Mouse (Mus musculus) adrenal gland, postnatal 36 days (tissue): ENCODE data around the gene Tmeff2. TPM values are rescaled to one million over a fixed set of nuclear protein-coding genes. Genes with fewer than 3 reads are reported as not detected.

Source experiments
- DNase-seq, 2 experiments: peaks; one replicate each; pipeline ENCODE4 v3.0.0; 2021; ENCODE audit warnings: mixed read lengths in 1 of 2
- total RNA-seq, 2 experiments: library from RNA; stranded (reverse); gene quantifications; 2 replicates each; pipeline ENCODE4 v1.2.3; 2021

Tmeff2 gene
- total RNA-seq, 2 experiments from 2014 or later = 5.1 to 5.8 TPM

GRCm38 (mm10) chr1:50979358-50980081 lies 79.1 kb downstream of the Tmeff2 start:
- DNase-seq = no peak

GRCm38 (mm10) chr1:50980591-50980990 lies 80.1 kb downstream of the Tmeff2 start:
- no peak for DNase-seq

GRCm38 (mm10) chr1:50981151-50981828 lies 80.8 kb downstream of the Tmeff2 start:
- DNase-seq = no peak

- DNase-seq = no peak
Measured at GRCm38 (mm10) chr1:50990661-50991060, 90.2 kb downstream of the Tmeff2 start.

- DNase-seq = no peak
Measured at GRCm38 (mm10) chr1:50994505-50994904, 94.1 kb downstream of the Tmeff2 start.

GRCm38 (mm10) chr1:50999793-51000192 lies 99.3 kb downstream of the Tmeff2 start:
- DNase-seq = no peak

GRCm38 (mm10) chr1:51008344-51008743 lies 107.9 kb downstream of the Tmeff2 start:
- DNase-seq = no peak

- DNase-seq = no peak
Measured at GRCm38 (mm10) chr1:51040249-51040648, 139.8 kb downstream of the Tmeff2 start.

- DNase-seq = no peak
Measured at GRCm38 (mm10) chr1:51044810-51045209, 144.4 kb downstream of the Tmeff2 start.

- no peak for DNase-seq
Measured at GRCm38 (mm10) chr1:51064549-51064948, 164.1 kb downstream of the Tmeff2 start.

- DNase-seq = no peak
Measured at GRCm38 (mm10) chr1:51065652-51066051, 165.2 kb downstream of the Tmeff2 start.

GRCm38 (mm10) chr1:51068814-51069213 lies 168.4 kb downstream of the Tmeff2 start:
- no peak for DNase-seq

- no peak for DNase-seq
Measured at GRCm38 (mm10) chr1:51069288-51069687, 168.8 kb downstream of the Tmeff2 start.

- DNase-seq = no peak
Measured at GRCm38 (mm10) chr1:51074076-51074475, 173.6 kb downstream of the Tmeff2 start.

- no peak for DNase-seq
Measured at GRCm38 (mm10) chr1:51075785-51076771, 175.6 kb downstream of the Tmeff2 start.

- DNase-seq = no peak
Measured at GRCm38 (mm10) chr1:51088921-51089320, 188.5 kb downstream of the Tmeff2 start.

- no peak for DNase-seq
Measured at GRCm38 (mm10) chr1:51089803-51090202, 189.4 kb downstream of the Tmeff2 start.

GRCm38 (mm10) chr1:51090212-51090761 lies 189.8 kb downstream of the Tmeff2 start:
- no peak for DNase-seq

- DNase-seq = no peak
Measured at GRCm38 (mm10) chr1:51094713-51095112, 194.3 kb downstream of the Tmeff2 start.

GRCm38 (mm10) chr1:51096848-51097598 lies 196.6 kb downstream of the Tmeff2 start:
- no peak for DNase-seq

- DNase-seq = no peak
Measured at GRCm38 (mm10) chr1:51101034-51101590, 200.7 kb downstream of the Tmeff2 start.
